Mouse (Mus musculus) gastrocnemius, adult 18-20 months (tissue): ENCODE measurements around the gene Gnat1. TPM values are rescaled to one million over a fixed set of nuclear protein-coding genes. Genes with fewer than 3 reads are reported as not detected.

Experiments used
- DNase-seq: peaks from one replicate; pipeline ENCODE4 v3.0.0; 2021; ENCODE audit warnings: low spot score
- total RNA-seq, 2 experiments: library from RNA; stranded (reverse); gene quantifications; 2 replicates each; pipeline ENCODE4 v1.2.3; 2021

Gene Gnat1
- total RNA-seq, 2 experiments from 2014 or later: not detected

- no peak for DNase-seq
These were observed 51.9 kb downstream of the Gnat1 start for GRCm38 (mm10) chr9:107627387-107628255.

GRCm38 (mm10) chr9:107626844-107627277 is 52.7 kb downstream of the Gnat1 start:
- DNase-seq: peak; percentile 80

- no peak for DNase-seq
These were observed 53.2 kb downstream of the Gnat1 start for GRCm38 (mm10) chr9:107626158-107626843.

GRCm38 (mm10) chr9:107625351-107626128 is 54.0 kb downstream of the Gnat1 start:
- DNase-seq: no peak

- DNase-seq: no peak
These were observed 54.6 kb downstream of the Gnat1 start for GRCm38 (mm10) chr9:107624951-107625350.

- DNase-seq: no peak
These were observed 55.0 kb downstream of the Gnat1 start for GRCm38 (mm10) chr9:107624539-107624938.

Other genes starting within 250 kb of the Gnat1 start
- gene Tmem115, start 145.8 kb downstream of the Gnat1 start, total RNA-seq: 10 to 100 TPM; 16.3 to 17.1 TPM
- 1 to 10 TPM; 3.0 to 4.1 TPM for gene Cyb561d2, start 137.5 kb downstream of the Gnat1 start, total RNA-seq
- gene Nprl2, start 137.5 kb downstream of the Gnat1 start, total RNA-seq: 10 to 100 TPM; 10.7 to 13.7 TPM
- under 1 TPM; 0.40 to 0.68 TPM for gene Zmynd10, start 132.4 kb downstream of the Gnat1 start, total RNA-seq
- gene Rassf1, start 128.2 kb downstream of the Gnat1 start, total RNA-seq: 10 to 100 TPM; 11.9 to 13.6 TPM
- 10 to 100 TPM; 38.7 to 40.9 TPM for gene Tusc2, start 116.5 kb downstream of the Gnat1 start, total RNA-seq
- gene Hyal2, start 111.8 kb downstream of the Gnat1 start, total RNA-seq: 10 to 100 TPM; 14.0 to 25.3 TPM
- gene Hyal1, start 102.8 kb downstream of the Gnat1 start, total RNA-seq: 1 to 10 TPM; 1.4 to 1.5 TPM
- 10 to 100 TPM; 14.0 to 15.3 TPM for gene Naa80, start 100.8 kb downstream of the Gnat1 start, total RNA-seq
- under 1 TPM; 0.19 to 0.23 TPM for gene Hyal3, start 98.9 kb downstream of the Gnat1 start, total RNA-seq
- gene Ifrd2, start 92.1 kb downstream of the Gnat1 start, total RNA-seq: 10 to 100 TPM; 44.6 to 49.7 TPM
- 10 to 100 TPM; 11.0 to 11.4 TPM for gene Sema3b, start 70.5 kb downstream of the Gnat1 start, total RNA-seq
- gene Gnai2, start 44.3 kb downstream of the Gnat1 start, total RNA-seq: 10 to 100 TPM; 59.3 to 75.5 TPM
- 10 to 100 TPM; 57.7 to 62.0 TPM for gene Slc38a3, start 10.2 kb downstream of the Gnat1 start, total RNA-seq
- gene Sema3f, start 30.8 kb upstream of the Gnat1 start, total RNA-seq: 1 to 10 TPM; 6.2 to 6.8 TPM
- 10 to 100 TPM; 34.3 to 40.5 TPM for gene Rbm5, start 91.3 kb upstream of the Gnat1 start, total RNA-seq
- 10 to 100 TPM; 16.6 to 18.3 TPM for gene Rbm6, start 193.5 kb upstream of the Gnat1 start, total RNA-seq
- 10 to 100 TPM; 10.8 to 11.1 TPM for gene Mon1a, start 208.4 kb upstream of the Gnat1 start, total RNA-seq
- gene Mst1r, start 227.2 kb upstream of the Gnat1 start, total RNA-seq: under 1 TPM; 0.39 to 0.52 TPM
- not detected for gene Actl11, start 248.8 kb upstream of the Gnat1 start, total RNA-seq